Mouse (Mus musculus) neural tube, embryonic 15.5 days (tissue): ENCODE data around the gene Arhgap31. TPM values are rescaled to one million over a fixed set of nuclear protein-coding genes. Genes with fewer than 3 reads are reported as not detected.
"Not testable (repeated sequence)": the region's sequence is repeated elsewhere in the genome, so short reads cannot be mapped to it uniquely, and the experiment has no call there.

Source experiments
- ATAC-seq: fragments of 200-750 bp; cut with Nextera tagmentation; 2 replicates; pipeline ENCODE4 v1.8.0; 2017; ENCODE audit warnings: mild to moderate bottlenecking, moderate TSS enrichment, moderate library complexity; ENCODE audit not compliant: low FRiP score
- H3K27ac ChIP-seq: fragments of 300-500 bp; sonication (generic); replicated peaks from 2 replicates; pipeline ENCODE4 v1.5.1; 2015; ENCODE audit warnings: mild to moderate bottlenecking, inconsistent platforms
- H3K27me3 ChIP-seq: fragments of 300-500 bp; sonication (generic); replicated peaks from 2 replicates; pipeline ENCODE4 v1.6.1; 2015; ENCODE audit warnings: inconsistent platforms
- H3K36me3 ChIP-seq: fragments of 300-500 bp; sonication (generic); 2 replicates; pipeline ENCODE4 v1.6.1; 2015; ENCODE audit warnings: inconsistent platforms
- H3K4me1 ChIP-seq: fragments of 300-500 bp; sonication (generic); 2 replicates; pipeline ENCODE4 v1.6.1; 2015; ENCODE audit warnings: inconsistent platforms
- H3K4me2 ChIP-seq: fragments of 300-500 bp; sonication (generic); 2 replicates; pipeline ENCODE4 v1.6.1; 2015; ENCODE audit warnings: inconsistent platforms, mild to moderate bottlenecking, moderate library complexity
- H3K4me3 ChIP-seq: fragments of 300-500 bp; sonication (generic); replicated peaks from 2 replicates; pipeline ENCODE4 v1.5.1; 2015; ENCODE audit warnings: mild to moderate bottlenecking, inconsistent platforms
- H3K9ac ChIP-seq: fragments of 300-500 bp; sonication (generic); replicated peaks from 2 replicates; pipeline ENCODE4 v1.6.1; 2015; ENCODE audit warnings: mild to moderate bottlenecking, inconsistent platforms
- H3K9me3 ChIP-seq: fragments of 300-500 bp; sonication (generic); replicated peaks from 2 replicates; pipeline ENCODE4 v1.6.1; 2016; ENCODE audit warnings: inconsistent platforms
- WGBS: fragments of 180-500 bp; shearing (Covaris S2); methylation state at CpG from one replicate; pipeline ENCODE4 v1.1.7; 2015; ENCODE audit warnings: mixed read lengths; 5-methylcytosine and 5-hydroxymethylcytosine counted together
- polyA plus RNA-seq: library from polyadenylated mRNA; unstranded; fragments of >200 nt; fragmentation: Nextera tagmentation; extraction: Ambion mirVana; gene quantifications from 2 replicates; pipeline ENCODE4 v1.2.1, GENCODE M21; 2015

Gene Arhgap31
- polyA plus RNA-seq, 1 experiment from 2014 or later = 5.9 TPM

GRCm38 (mm10) chr16:38679431-38680021 is 33.5 kb downstream of the Arhgap31 start:
- 57% methylated on average over 12 of the region's 12 CpGs for WGBS
- no peak overlapping the region for H3K4me3 ChIP-seq
- no peak for ATAC-seq

GRCm38 (mm10) chr16:38678853-38679252 is 34.2 kb downstream of the Arhgap31 start:
- H3K27ac ChIP-seq = no peak overlapping the region
- H3K27me3 ChIP-seq = no peaks in the 10 kb centered on the region
- H3K4me1 ChIP-seq = no peaks in the 10 kb centered on the region
- H3K9me3 ChIP-seq = no peaks in the 10 kb centered on the region
- H3K4me2 ChIP-seq = no peak overlapping the region
- ATAC-seq = no peak
- H3K4me3 ChIP-seq = no peak overlapping the region
- H3K9ac ChIP-seq = no peak overlapping the region
- H3K36me3 ChIP-seq = no peaks in the 10 kb centered on the region
- WGBS = 88% methylated on average over 8 of the region's 8 CpGs

More at GRCm38 (mm10) chr16:38679431-38680021, 33.5 kb downstream of the Arhgap31 start:
- no peaks in the 10 kb centered on the region for H3K4me1 ChIP-seq
- H3K36me3 ChIP-seq = no peaks in the 10 kb centered on the region
- H3K9ac ChIP-seq = no peak overlapping the region
- H3K27me3 ChIP-seq = no peaks in the 10 kb centered on the region
- no peak overlapping the region for H3K27ac ChIP-seq
- no peaks in the 10 kb centered on the region for H3K9me3 ChIP-seq
- no peak overlapping the region for H3K4me2 ChIP-seq

- not testable (repeated sequence) for H3K36me3 ChIP-seq, H3K4me1 ChIP-seq, ATAC-seq, H3K27ac ChIP-seq, H3K9me3 ChIP-seq, H3K9ac ChIP-seq, H3K4me3 ChIP-seq, H3K4me2 ChIP-seq, H3K27me3 ChIP-seq
- 78% methylated on average over 2 of the region's 2 CpGs for WGBS
Observed at GRCm38 (mm10) chr16:38677941-38678340, 35.1 kb downstream of the Arhgap31 start.

- no peak overlapping the region for H3K4me3 ChIP-seq
- no peak overlapping the region for H3K4me2 ChIP-seq
- H3K4me1 ChIP-seq = no peaks in the 10 kb centered on the region
- no peaks in the 10 kb centered on the region for H3K9me3 ChIP-seq
- no peak for ATAC-seq
- H3K9ac ChIP-seq = no peak overlapping the region
- WGBS = 92% methylated on average over 6 of the region's 6 CpGs
- no peaks in the 10 kb centered on the region for H3K36me3 ChIP-seq
- no peaks in the 10 kb centered on the region for H3K27me3 ChIP-seq
- H3K27ac ChIP-seq = no peak overlapping the region
Observed at GRCm38 (mm10) chr16:38677171-38677570, 35.9 kb downstream of the Arhgap31 start.

GRCm38 (mm10) chr16:38676647-38677046 is 36.4 kb downstream of the Arhgap31 start:
- no peak overlapping the region for H3K27ac ChIP-seq
- no peak overlapping the region for H3K4me2 ChIP-seq
- H3K4me1 ChIP-seq = no peaks in the 10 kb centered on the region
- H3K4me3 ChIP-seq = no peak overlapping the region
- H3K36me3 ChIP-seq = no peaks in the 10 kb centered on the region
- WGBS = 96% methylated on average over 4 of the region's 4 CpGs
- H3K27me3 ChIP-seq = no peaks in the 10 kb centered on the region
- no peaks in the 10 kb centered on the region for H3K9me3 ChIP-seq
- no peak overlapping the region for H3K9ac ChIP-seq
- no peak for ATAC-seq

GRCm38 (mm10) chr16:38675600-38676335 is 37.3 kb downstream of the Arhgap31 start:
- ATAC-seq = no peak
- 73% methylated on average over 9 of the region's 9 CpGs for WGBS
- no peak overlapping the region for H3K27ac ChIP-seq
- H3K36me3 ChIP-seq = no peaks in the 10 kb centered on the region
- no peak overlapping the region for H3K4me3 ChIP-seq
- no peak overlapping the region for H3K4me2 ChIP-seq
- H3K27me3 ChIP-seq = no peaks in the 10 kb centered on the region
- no peak overlapping the region for H3K9ac ChIP-seq
- H3K4me1 ChIP-seq = no peaks in the 10 kb centered on the region
- no peaks in the 10 kb centered on the region for H3K9me3 ChIP-seq

GRCm38 (mm10) chr16:38674891-38675290 is 38.2 kb downstream of the Arhgap31 start:
- Histone ChIP-seq H3K9me3 (no peaks in the 10 kb centered on the region), H3K27me3 (no peaks in the 10 kb centered on the region), H3K27ac (0 out of 2 replicates have a peak overlapping the region, but pooled peaks have one; percentile 23), H3K36me3 (no peaks in the 10 kb centered on the region), H3K9ac (no peak overlapping the region), H3K4me3 (no peak overlapping the region), H3K4me2 (no peak overlapping the region), H3K4me1 (peaks cover 5% of the 10 kb centered on the region)
- no peak for ATAC-seq
- WGBS = 89% methylated on average over 11 of the region's 11 CpGs

- peak; percentile 89 for ATAC-seq
- no peak overlapping the region for H3K4me3 ChIP-seq
- H3K27ac ChIP-seq = peak overlapping the region; percentile 52
- H3K27me3 ChIP-seq = no peaks in the 10 kb centered on the region
- H3K4me2 ChIP-seq = no peak overlapping the region
- H3K4me1 ChIP-seq = peaks cover 5% of the 10 kb centered on the region
- WGBS = 31% methylated on average over 15 of the region's 15 CpGs
- H3K36me3 ChIP-seq = no peaks in the 10 kb centered on the region
- no peak overlapping the region for H3K9ac ChIP-seq
- H3K9me3 ChIP-seq = no peaks in the 10 kb centered on the region
Observed at GRCm38 (mm10) chr16:38673511-38673910, 39.6 kb downstream of the Arhgap31 start.

GRCm38 (mm10) chr16:38672947-38673346 is 40.1 kb downstream of the Arhgap31 start:
- no peak overlapping the region for H3K9ac ChIP-seq
- peaks cover 5% of the 10 kb centered on the region for H3K4me1 ChIP-seq
- no peaks in the 10 kb centered on the region for H3K9me3 ChIP-seq
- H3K27me3 ChIP-seq = no peaks in the 10 kb centered on the region
- H3K27ac ChIP-seq = peak overlapping the region; percentile 52
- H3K4me3 ChIP-seq = no peak overlapping the region
- no peaks in the 10 kb centered on the region for H3K36me3 ChIP-seq
- 90% methylated on average over 7 of the region's 7 CpGs for WGBS
- ATAC-seq = no peak
- H3K4me2 ChIP-seq = no peak overlapping the region

- 72% methylated on average over 5 of the region's 5 CpGs for WGBS
- Histone ChIP-seq H3K9me3 (no peaks in the 10 kb centered on the region), H3K27me3 (no peaks in the 10 kb centered on the region), H3K4me2 (no peak overlapping the region), H3K4me1 (peaks cover 5% of the 10 kb centered on the region), H3K4me3 (no peak overlapping the region), H3K9ac (no peak overlapping the region), H3K36me3 (no peaks in the 10 kb centered on the region), H3K27ac (no peak overlapping the region)
- no peak for ATAC-seq
Observed at GRCm38 (mm10) chr16:38672370-38672769, 40.7 kb downstream of the Arhgap31 start.

- no peak for ATAC-seq
- Histone ChIP-seq H3K4me2 (no peak overlapping the region), H3K27ac (no peak overlapping the region), H3K36me3 (no peaks in the 10 kb centered on the region), H3K9me3 (no peaks in the 10 kb centered on the region), H3K4me1 (peaks cover 5% of the 10 kb centered on the region), H3K9ac (no peak overlapping the region), H3K4me3 (no peak overlapping the region), H3K27me3 (no peaks in the 10 kb centered on the region)
- WGBS = 82% methylated on average over 12 of the region's 12 CpGs
Observed at GRCm38 (mm10) chr16:38670621-38671390, 42.3 kb downstream of the Arhgap31 start.
